Mouse (Mus musculus): ENCODE results near the gene Rarres2.
A peak's percentile ranks its signal among the peaks of the same experiment; 100 is the strongest.

- no peak for TF ChIP-seq EP300 (IDR thresholded peaks at IDR 0.05; ENCODE audit: low read depth)
- TF ChIP-seq CTCF (IDR thresholded peaks at IDR 0.05; ENCODE audit: low read depth) = peak; percentile 69
These were observed 9.4 kb upstream of the Rarres2 start for GRCm38 (mm10) chr6:48582037-48582436.
